Mouse (Mus musculus): ENCODE results near the gene Snrpb2. TPM values are rescaled to one million over a fixed set of nuclear protein-coding genes. Genes with fewer than 3 reads are reported as not detected.

Gene Snrpb2
- 67.7 and 73.6 TPM in 2 replicates for polyA plus RNA-seq (2015; fragmentation: Nextera tagmentation; extraction: Ambion mirVana)

DNA sequence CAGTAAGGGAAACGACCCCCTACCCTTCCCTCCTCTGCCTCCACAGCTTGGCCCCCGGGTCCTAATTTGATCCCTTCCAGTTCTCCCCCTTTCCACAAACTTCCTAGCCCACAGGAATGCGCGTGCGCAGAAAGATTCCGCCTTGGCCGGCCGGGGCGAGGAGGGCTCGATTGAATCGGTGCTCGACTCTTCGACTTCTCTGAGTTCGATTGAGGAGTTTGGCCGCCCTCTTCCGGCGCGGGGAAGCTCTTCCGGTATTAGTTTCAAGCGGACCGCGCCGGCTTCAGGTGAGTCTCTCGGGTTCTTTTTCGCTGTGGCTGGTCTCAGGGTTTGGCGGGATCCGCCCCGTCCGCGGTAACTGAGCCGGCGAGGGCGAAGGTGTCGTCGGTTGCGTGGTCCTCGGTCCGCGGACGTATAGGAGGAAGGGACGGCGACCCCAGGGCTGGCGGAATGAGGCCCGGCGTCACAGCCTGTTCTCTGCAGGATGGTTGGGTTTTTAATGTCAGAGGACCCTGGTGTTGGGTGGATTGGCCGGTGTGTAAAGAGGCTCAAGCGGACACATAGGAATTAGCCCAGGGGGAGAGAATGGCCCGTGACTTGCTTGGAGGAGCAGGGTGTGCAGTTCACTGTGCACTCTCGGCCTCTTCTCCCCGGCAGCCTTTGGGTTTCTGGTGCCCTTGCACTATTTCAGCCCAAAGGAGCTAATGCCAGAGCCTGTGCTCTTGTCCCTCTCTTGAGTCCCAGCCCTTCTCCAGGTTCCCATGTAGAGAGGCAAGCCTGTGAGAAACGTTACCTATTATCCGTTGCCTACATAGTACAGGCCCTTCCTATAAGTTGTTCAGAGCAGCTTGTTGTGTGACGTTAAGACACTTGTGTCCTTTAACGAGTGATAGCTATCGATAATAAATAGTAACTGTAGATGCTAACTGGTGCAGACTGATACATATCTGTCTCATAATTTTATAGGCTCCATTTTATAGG lies at the start of gene Snrpb2:
TSS of gene Snrpb2 (plus strand) at position 228 of the 981 bp plus-strand sequence.
- Histone ChIP-seq H3K36me3 (peaks cover 16% of the 10 kb centered on the region), H3K4me2 (peak within 1 kb of the TSS; percentile 73), H3K4me3 (replicated peaks) (peak within 1 kb of the TSS; percentile 86), H3K27ac (peak within 1 kb of the TSS; percentile 61; the same call in 1 of the 2 replicates), H3K9ac (peak within 1 kb of the TSS; percentile 71), H3K4me1 (no peaks in the 10 kb centered on the region), H3K27me3 (replicated peaks) (no peaks in the 10 kb centered on the region), H3K9me3 (no peaks in the 10 kb centered on the region)
- WGBS, result 1% methylated on average over 55 of the region's 55 CpGs
- peak; percentile 92 for ATAC-seq (ENCODE audit: insufficient read depth, low FRiP score, low read depth)

DNA sequence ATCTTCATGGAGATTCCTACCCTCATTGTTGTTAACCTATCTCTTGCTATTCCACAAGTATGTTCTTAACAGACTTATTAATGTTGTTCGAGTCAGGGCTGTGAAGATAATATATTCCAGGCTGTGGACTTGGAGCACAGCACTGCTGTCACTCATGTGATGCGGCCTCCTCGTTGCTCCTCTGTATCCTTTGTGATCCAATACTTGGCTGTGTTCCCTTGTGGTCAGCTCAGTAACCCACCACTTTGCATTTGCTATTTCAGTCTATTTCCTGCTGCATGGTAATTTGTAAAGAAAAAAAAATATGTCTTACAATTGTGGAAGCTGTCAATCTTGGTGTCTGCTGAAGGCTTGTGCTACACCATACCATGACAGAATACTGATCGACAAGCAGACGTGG lies 49.8 kb upstream of the Snrpb2 start:
- no peak overlapping the region for H3K27ac ChIP-seq
- WGBS, result 79% methylated on average over 5 of the region's 5 CpGs
- no peak overlapping the region for H3K9ac ChIP-seq
- H3K4me3 ChIP-seq (replicated peaks), result no peak overlapping the region
- no peak for ATAC-seq (ENCODE audit: insufficient read depth, low FRiP score, low read depth)
- no peaks in the 10 kb centered on the region for H3K9me3 ChIP-seq
- no peaks in the 10 kb centered on the region for H3K27me3 ChIP-seq (replicated peaks)
- H3K4me2 ChIP-seq, result no peak overlapping the region
- H3K4me1 ChIP-seq, result no peaks in the 10 kb centered on the region
- no peaks in the 10 kb centered on the region for H3K36me3 ChIP-seq

GRCm38 (mm10) chr2:143018084-143018483 lies 44.8 kb upstream of the Snrpb2 start:
- no peak for ATAC-seq (ENCODE audit: insufficient read depth, low FRiP score, low read depth)

DNA sequence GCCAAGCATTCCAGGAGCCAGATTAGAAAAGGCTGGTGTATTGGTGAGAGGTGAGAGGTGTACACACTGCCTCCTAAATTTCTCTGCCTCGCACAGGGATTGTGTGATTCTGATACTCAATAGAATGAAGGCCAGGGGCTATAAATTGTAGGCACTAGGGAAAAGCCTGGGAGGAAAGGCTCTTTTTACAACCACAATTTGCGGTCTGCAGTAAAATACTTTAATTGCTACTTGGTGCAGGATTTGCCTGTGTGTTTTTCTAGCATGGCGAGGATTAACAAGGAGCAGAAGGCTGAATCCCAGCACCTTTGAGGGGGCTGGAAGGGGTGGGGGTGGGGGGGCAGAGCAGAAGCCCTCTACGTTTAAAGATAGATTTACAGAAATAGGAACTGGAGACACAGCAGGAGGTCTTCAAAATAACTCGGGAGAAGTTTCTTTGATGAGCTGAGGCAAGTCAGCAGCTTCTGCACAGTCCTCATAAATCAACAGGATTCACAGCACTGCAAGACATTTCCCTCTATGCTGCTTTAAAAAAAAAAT lies 44.2 kb upstream of the Snrpb2 start:
- Histone ChIP-seq H3K4me1 (no peaks in the 10 kb centered on the region), H3K27ac (no peak overlapping the region), H3K36me3 (no peaks in the 10 kb centered on the region), H3K9ac (no peak overlapping the region), H3K4me2 (no peak overlapping the region), H3K27me3 (replicated peaks) (no peaks in the 10 kb centered on the region), H3K4me3 (replicated peaks) (no peak overlapping the region), H3K9me3 (no peaks in the 10 kb centered on the region)
- no peak; the same call in 1 of the 2 replicates for ATAC-seq (ENCODE audit: insufficient read depth, low FRiP score, low read depth)
- 42% methylated on average over 5 of the region's 5 CpGs for WGBS

More at GRCm38 (mm10) chr2:143018084-143018483, 44.8 kb upstream of the Snrpb2 start:
- Histone ChIP-seq H3K4me2 (no peak overlapping the region), H3K4me1 (no peaks in the 10 kb centered on the region), H3K27me3 (replicated peaks) (no peaks in the 10 kb centered on the region), H3K9me3 (no peaks in the 10 kb centered on the region), H3K4me3 (replicated peaks) (no peak overlapping the region), H3K36me3 (no peaks in the 10 kb centered on the region), H3K27ac (no peak overlapping the region), H3K9ac (no peak overlapping the region)
- 91% methylated on average over 8 of the region's 8 CpGs for WGBS

DNA sequence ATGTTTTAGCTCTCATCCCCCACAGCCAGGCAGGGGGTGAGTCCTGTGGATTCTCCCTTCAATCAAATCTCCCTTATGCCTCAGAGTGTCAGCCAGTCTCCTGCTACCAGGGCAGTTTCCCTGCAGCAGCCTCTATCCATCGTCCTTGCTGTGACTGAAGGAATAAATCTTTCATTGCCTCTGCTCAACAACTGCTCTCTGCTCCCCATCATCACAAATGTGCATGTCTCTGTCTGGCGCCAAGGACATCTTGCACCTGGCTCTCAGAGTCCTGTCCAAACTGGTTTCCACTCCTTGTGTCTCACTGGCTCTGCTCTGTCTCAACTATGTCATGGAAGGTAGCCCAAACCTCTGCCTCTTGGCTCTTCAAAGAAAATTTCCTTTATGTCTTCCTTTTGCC lies 43.1 kb upstream of the Snrpb2 start:
- no peak overlapping the region for H3K4me2 ChIP-seq
- no peak; the same call in 1 of the 2 replicates for ATAC-seq (ENCODE audit: insufficient read depth, low FRiP score, low read depth)
- no peak overlapping the region for H3K27ac ChIP-seq
- no peak overlapping the region for H3K4me3 ChIP-seq (replicated peaks)
- no peaks in the 10 kb centered on the region for H3K9me3 ChIP-seq
- H3K4me1 ChIP-seq, result no peaks in the 10 kb centered on the region
- H3K9ac ChIP-seq, result no peak overlapping the region
- H3K36me3 ChIP-seq, result no peaks in the 10 kb centered on the region
- H3K27me3 ChIP-seq (replicated peaks), result no peaks in the 10 kb centered on the region
- 27% methylated on average over 2 of the region's 2 CpGs for WGBS

- Histone ChIP-seq H3K27me3 (replicated peaks) (no peaks in the 10 kb centered on the region), H3K4me3 (replicated peaks) (no peak overlapping the region), H3K27ac (no peak overlapping the region), H3K4me1 (no peaks in the 10 kb centered on the region), H3K9me3 (no peaks in the 10 kb centered on the region), H3K9ac (no peak overlapping the region), H3K4me2 (no peak overlapping the region), H3K36me3 (no peaks in the 10 kb centered on the region)
- 94% methylated on average over 2 of the region's 2 CpGs for WGBS
- no peak for ATAC-seq (ENCODE audit: insufficient read depth, low FRiP score, low read depth)
Observed at GRCm38 (mm10) chr2:143023331-143023730, 39.5 kb upstream of the Snrpb2 start.

DNA sequence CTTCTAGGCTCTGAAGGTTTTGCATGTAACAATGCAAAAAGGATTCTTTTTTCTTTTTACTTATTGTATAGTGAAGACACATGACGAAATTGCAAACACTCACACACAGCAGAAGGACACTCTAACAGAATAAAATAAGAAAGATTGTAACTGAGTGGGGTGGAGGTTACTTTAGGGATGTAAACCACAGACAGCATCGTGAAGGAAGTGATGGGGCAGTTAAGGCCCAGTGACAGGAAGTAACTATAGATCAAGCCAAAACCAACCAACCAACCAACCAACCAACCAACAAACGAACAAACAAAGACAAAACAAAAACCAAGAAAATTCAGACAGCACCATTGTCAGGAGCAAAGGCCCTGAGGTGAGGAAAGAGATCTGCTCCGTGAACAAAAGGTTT lies 38.6 kb upstream of the Snrpb2 start:
- 64% methylated on average over 4 of the region's 4 CpGs for WGBS
- no peak for ATAC-seq (ENCODE audit: insufficient read depth, low FRiP score, low read depth)
- H3K9ac ChIP-seq, result no peak overlapping the region

DNA sequence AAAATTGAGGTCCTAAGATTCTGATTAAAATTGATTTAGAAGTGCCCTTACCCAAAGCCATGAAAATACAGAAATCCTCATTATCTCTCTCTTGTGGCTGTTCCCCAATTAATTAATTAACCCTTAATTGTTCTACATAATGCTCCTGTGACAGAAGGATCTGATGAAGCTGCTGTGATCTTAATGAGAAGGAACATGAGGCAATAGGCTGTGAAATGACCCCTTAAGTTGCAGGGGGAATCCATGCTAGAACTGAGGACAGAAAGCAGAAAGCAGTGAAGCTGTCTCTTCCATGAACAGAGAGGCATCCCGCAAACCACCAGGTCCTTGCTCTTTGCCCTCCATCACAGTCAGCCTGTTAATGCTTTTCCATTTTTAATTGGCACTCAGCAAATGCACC lies 31.6 kb upstream of the Snrpb2 start:
- Histone ChIP-seq H3K36me3 (no peaks in the 10 kb centered on the region), H3K4me3 (replicated peaks) (no peak overlapping the region), H3K4me2 (no peak overlapping the region), H3K27me3 (replicated peaks) (no peaks in the 10 kb centered on the region), H3K4me1 (no peaks in the 10 kb centered on the region), H3K27ac (no peak overlapping the region), H3K9me3 (no peaks in the 10 kb centered on the region), H3K9ac (no peak overlapping the region)
- WGBS, result 77% methylated on average over 1 of the region's 1 CpGs
- no peak for ATAC-seq (ENCODE audit: insufficient read depth, low FRiP score, low read depth)

More for the DNA sequence above, 38.6 kb upstream of the Snrpb2 start:
- H3K9me3 ChIP-seq, result no peaks in the 10 kb centered on the region
- H3K4me1 ChIP-seq, result no peaks in the 10 kb centered on the region
- H3K36me3 ChIP-seq, result no peaks in the 10 kb centered on the region
- no peak overlapping the region for H3K4me3 ChIP-seq (replicated peaks)
- H3K27me3 ChIP-seq (replicated peaks), result no peaks in the 10 kb centered on the region
- no peak overlapping the region for H3K4me2 ChIP-seq
- no peak overlapping the region for H3K27ac ChIP-seq

- H3K9ac ChIP-seq, result no peak overlapping the region
Observed at GRCm38 (mm10) chr2:143032378-143033255, 30.2 kb upstream of the Snrpb2 start.

DNA sequence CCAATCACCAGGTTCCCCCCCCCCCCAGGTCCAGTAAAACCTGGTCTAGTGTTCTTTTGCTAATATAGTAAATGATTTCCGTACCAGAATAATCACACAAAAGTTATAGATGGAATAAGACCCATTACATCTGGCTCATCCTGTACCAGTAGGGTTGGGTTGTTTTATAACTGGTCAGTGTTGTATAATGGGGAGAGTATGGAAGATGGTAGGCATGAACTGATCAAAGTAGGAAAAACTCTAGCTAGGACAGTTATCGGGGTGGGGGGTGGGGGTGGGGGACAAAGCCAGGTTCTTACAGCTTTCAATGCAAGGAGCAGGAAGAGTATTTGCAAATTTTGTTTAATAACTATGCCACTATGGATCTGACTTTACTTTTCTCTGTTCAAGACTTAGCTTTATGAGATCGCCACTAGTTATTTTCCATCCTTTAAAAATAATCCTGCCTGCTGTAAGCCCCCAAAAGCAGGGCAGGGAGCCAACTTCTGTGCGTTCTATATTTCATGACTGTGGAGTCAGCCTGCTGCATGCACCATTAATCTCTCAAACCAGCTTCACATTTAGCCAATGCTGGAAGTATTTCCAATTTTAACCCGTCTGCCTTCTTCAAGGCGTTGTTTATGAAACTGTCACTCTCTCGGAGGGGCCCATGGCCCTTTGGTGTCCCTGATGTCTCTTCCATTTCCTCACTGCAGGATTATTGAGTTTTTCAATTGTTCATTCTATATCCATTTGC lies 28.3 kb upstream of the Snrpb2 start:
- H3K9me3 ChIP-seq, result no peaks in the 10 kb centered on the region
- peak overlapping the region; percentile 40 for H3K4me2 ChIP-seq
- no peaks in the 10 kb centered on the region for H3K4me1 ChIP-seq
- no peaks in the 10 kb centered on the region for H3K36me3 ChIP-seq
- 0 out of 2 replicates have a peak overlapping the region, but pooled peaks have one; percentile 35 for H3K27ac ChIP-seq
- H3K9ac ChIP-seq, result no peak overlapping the region
- no peaks in the 10 kb centered on the region for H3K27me3 ChIP-seq (replicated peaks)
- ATAC-seq (ENCODE audit: insufficient read depth, low FRiP score, low read depth), result no peak
- 0 out of 2 replicates have a peak overlapping the region, but pooled peaks have one; percentile 6 for H3K4me3 ChIP-seq (replicated peaks)
- 42% methylated on average over 7 of the region's 7 CpGs for WGBS

More at GRCm38 (mm10) chr2:143032378-143033255, 30.2 kb upstream of the Snrpb2 start:
- Histone ChIP-seq H3K27ac (no peak overlapping the region), H3K27me3 (replicated peaks) (no peaks in the 10 kb centered on the region), H3K9me3 (no peaks in the 10 kb centered on the region), H3K36me3 (no peaks in the 10 kb centered on the region), H3K4me1 (no peaks in the 10 kb centered on the region), H3K4me2 (no peak overlapping the region), H3K4me3 (replicated peaks) (no peak overlapping the region)
- ATAC-seq (ENCODE audit: insufficient read depth, low FRiP score, low read depth), result no peak
- 69% methylated on average over 10 of the region's 10 CpGs for whole genome bisulfite sequencing

GRCm38 (mm10) chr2:143035086-143035593 lies 27.7 kb upstream of the Snrpb2 start:
- H3K36me3 ChIP-seq, result no peaks in the 10 kb centered on the region
- peak overlapping the region; percentile 40 for H3K4me2 ChIP-seq
- H3K9ac ChIP-seq, result no peak overlapping the region
- ATAC-seq (ENCODE audit: insufficient read depth, low FRiP score, low read depth), result no peak
- H3K27ac ChIP-seq, result peak overlapping the region; percentile 35; the same call in 1 of the 2 replicates
- no peaks in the 10 kb centered on the region for H3K9me3 ChIP-seq
- no peaks in the 10 kb centered on the region for H3K4me1 ChIP-seq
- 50% methylated on average over 10 of the region's 10 CpGs for WGBS
- H3K27me3 ChIP-seq (replicated peaks), result no peaks in the 10 kb centered on the region
- H3K4me3 ChIP-seq (replicated peaks), result 0 out of 2 replicates have a peak overlapping the region, but pooled peaks have one; percentile 6
